Mouse (Mus musculus): ENCODE results near the gene Rbfox2. TPM values are rescaled to one million over a fixed set of nuclear protein-coding genes. Genes with fewer than 3 reads are reported as not detected.

Rbfox2 gene
- polyA plus RNA-seq, 1 experiment: 18.7 TPM

GRCm38 (mm10) chr15:77099756-77100155 is 207.0 kb downstream of the Rbfox2 start:
- Histone ChIP-seq H3K36me3 (ENCODE audit: control insufficient read depth, insufficient read depth, low read length) (no peaks in the 10 kb centered on the region; the same call in 1 of the 2 replicates), H3K4me3 (ENCODE audit: insufficient read depth, low read depth, low read length) (no peak overlapping the region), H3K4me1 (ENCODE audit: control insufficient read depth, insufficient read depth, low read length) (no peaks in the 10 kb centered on the region), H3K27ac (ENCODE audit: insufficient read depth, low read depth, low read length) (no peak overlapping the region), H3K27me3 (replicated peaks; ENCODE audit: control insufficient read depth, insufficient read depth, low read length) (no peaks in the 10 kb centered on the region)
- TF ChIP-seq POLR2A (IDR thresholded peaks at IDR 0.05; ENCODE audit: low read depth, low read length): no peak
- no peak for TF ChIP-seq CTCF (conservative IDR thresholded peaks at IDR 0.05; ENCODE audit: insufficient read depth, insufficient read length, low read depth, low read length)
- DNase-seq: no peak
- 70% methylated on average over 3 of the region's 3 CpGs for WGBS

GRCm38 (mm10) chr15:77097358-77097757 is 209.4 kb downstream of the Rbfox2 start:
- Histone ChIP-seq H3K36me3 (ENCODE audit: control insufficient read depth, insufficient read depth, low read length) (no peaks in the 10 kb centered on the region; the same call in 1 of the 2 replicates), H3K4me3 (ENCODE audit: insufficient read depth, low read depth, low read length) (no peak overlapping the region), H3K27me3 (replicated peaks; ENCODE audit: control insufficient read depth, insufficient read depth, low read length) (no peaks in the 10 kb centered on the region), H3K27ac (ENCODE audit: insufficient read depth, low read depth, low read length) (no peak overlapping the region), H3K4me1 (ENCODE audit: control insufficient read depth, insufficient read depth, low read length) (no peaks in the 10 kb centered on the region)
- DNase-seq: no peak
- 92% methylated on average over 6 of the region's 6 CpGs for WGBS
- TF ChIP-seq POLR2A (IDR thresholded peaks at IDR 0.05; ENCODE audit: low read depth, low read length): no peak
- TF ChIP-seq CTCF (conservative IDR thresholded peaks at IDR 0.05; ENCODE audit: insufficient read depth, insufficient read length, low read depth, low read length): no peak

GRCm38 (mm10) chr15:77095216-77095615 is 211.6 kb downstream of the Rbfox2 start:
- Histone ChIP-seq H3K4me3 (ENCODE audit: insufficient read depth, low read depth, low read length) (no peak overlapping the region), H3K4me1 (ENCODE audit: control insufficient read depth, insufficient read depth, low read length) (no peaks in the 10 kb centered on the region), H3K27me3 (replicated peaks; ENCODE audit: control insufficient read depth, insufficient read depth, low read length) (no peaks in the 10 kb centered on the region), H3K36me3 (ENCODE audit: control insufficient read depth, insufficient read depth, low read length) (no peaks in the 10 kb centered on the region), H3K27ac (ENCODE audit: insufficient read depth, low read depth, low read length) (no peak overlapping the region)
- 96% methylated on average over 1 of the region's 1 CpGs for WGBS
- no peak for TF ChIP-seq POLR2A (IDR thresholded peaks at IDR 0.05; ENCODE audit: low read depth, low read length)
- TF ChIP-seq CTCF (conservative IDR thresholded peaks at IDR 0.05; ENCODE audit: insufficient read depth, insufficient read length, low read depth, low read length): no peak
- no peak for DNase-seq

- no peak for TF ChIP-seq POLR2A (IDR thresholded peaks at IDR 0.05; ENCODE audit: low read depth, low read length)
- no peak for TF ChIP-seq CTCF (conservative IDR thresholded peaks at IDR 0.05; ENCODE audit: insufficient read depth, insufficient read length, low read depth, low read length)
- Histone ChIP-seq H3K36me3 (ENCODE audit: control insufficient read depth, insufficient read depth, low read length) (no peaks in the 10 kb centered on the region), H3K27me3 (replicated peaks; ENCODE audit: control insufficient read depth, insufficient read depth, low read length) (no peaks in the 10 kb centered on the region), H3K27ac (ENCODE audit: insufficient read depth, low read depth, low read length) (no peak overlapping the region), H3K4me3 (ENCODE audit: insufficient read depth, low read depth, low read length) (no peak overlapping the region), H3K4me1 (ENCODE audit: control insufficient read depth, insufficient read depth, low read length) (no peaks in the 10 kb centered on the region)
- no peak for DNase-seq
- 95% methylated on average over 13 of the region's 13 CpGs for WGBS
Observed at GRCm38 (mm10) chr15:77094431-77094830, 212.4 kb downstream of the Rbfox2 start.

- no peak overlapping the region for H3K27ac ChIP-seq (ENCODE audit: insufficient read depth, low read depth, low read length)
- no peak overlapping the region for H3K4me3 ChIP-seq (ENCODE audit: insufficient read depth, low read depth, low read length)
- DNase-seq: no peak
- TF ChIP-seq POLR2A (IDR thresholded peaks at IDR 0.05; ENCODE audit: low read depth, low read length) (no peak), CTCF (conservative IDR thresholded peaks at IDR 0.05; ENCODE audit: insufficient read depth, insufficient read length, low read depth, low read length) (no peak)
- H3K27me3 ChIP-seq (replicated peaks; ENCODE audit: control insufficient read depth, insufficient read depth, low read length): no peaks in the 10 kb centered on the region
- no peaks in the 10 kb centered on the region for H3K36me3 ChIP-seq (ENCODE audit: control insufficient read depth, insufficient read depth, low read length)
- WGBS: 89% methylated on average over 4 of the region's 4 CpGs
- no peaks in the 10 kb centered on the region for H3K4me1 ChIP-seq (ENCODE audit: control insufficient read depth, insufficient read depth, low read length)
Observed at GRCm38 (mm10) chr15:77091394-77091793, 215.4 kb downstream of the Rbfox2 start.

DNA sequence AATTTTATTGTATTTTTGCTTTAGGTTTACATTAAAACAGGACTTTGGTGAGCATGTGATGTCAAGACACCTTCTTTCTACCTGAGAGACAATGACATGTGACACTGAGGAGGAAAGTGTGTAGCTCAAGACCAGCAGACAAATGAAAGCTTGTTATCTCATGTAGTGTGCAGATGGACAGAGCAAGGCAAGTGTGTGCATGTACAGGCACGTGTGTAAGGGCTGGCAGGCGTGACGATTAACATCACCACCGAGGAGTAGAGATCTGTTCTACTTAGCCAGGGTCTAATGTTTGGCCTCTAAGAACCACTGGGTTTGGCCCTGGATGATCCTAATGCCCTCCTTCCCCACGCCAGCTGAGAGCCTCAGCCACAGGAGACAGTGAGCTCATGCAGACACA is 216.3 kb downstream of the Rbfox2 start:
- H3K27ac ChIP-seq (ENCODE audit: insufficient read depth, low read depth, low read length): no peak overlapping the region
- WGBS: 87% methylated on average over 5 of the region's 5 CpGs
- no peaks in the 10 kb centered on the region for H3K4me1 ChIP-seq (ENCODE audit: control insufficient read depth, insufficient read depth, low read length)
- no peak overlapping the region for H3K4me3 ChIP-seq (ENCODE audit: insufficient read depth, low read depth, low read length)
- no peak for DNase-seq
- no peaks in the 10 kb centered on the region for H3K27me3 ChIP-seq (replicated peaks; ENCODE audit: control insufficient read depth, insufficient read depth, low read length)
- TF ChIP-seq POLR2A (IDR thresholded peaks at IDR 0.05; ENCODE audit: low read depth, low read length): no peak
- TF ChIP-seq CTCF (conservative IDR thresholded peaks at IDR 0.05; ENCODE audit: insufficient read depth, insufficient read length, low read depth, low read length): no peak
- no peaks in the 10 kb centered on the region for H3K36me3 ChIP-seq (ENCODE audit: control insufficient read depth, insufficient read depth, low read length)

- Histone ChIP-seq H3K27ac (ENCODE audit: insufficient read depth, low read depth, low read length) (no peak overlapping the region), H3K36me3 (ENCODE audit: control insufficient read depth, insufficient read depth, low read length) (no peaks in the 10 kb centered on the region), H3K4me3 (ENCODE audit: insufficient read depth, low read depth, low read length) (no peak overlapping the region), H3K27me3 (replicated peaks; ENCODE audit: control insufficient read depth, insufficient read depth, low read length) (no peaks in the 10 kb centered on the region), H3K4me1 (ENCODE audit: control insufficient read depth, insufficient read depth, low read length) (no peaks in the 10 kb centered on the region)
- no peak for TF ChIP-seq POLR2A (IDR thresholded peaks at IDR 0.05; ENCODE audit: low read depth, low read length)
- TF ChIP-seq CTCF (conservative IDR thresholded peaks at IDR 0.05; ENCODE audit: insufficient read depth, insufficient read length, low read depth, low read length): no peak
- WGBS: 48% methylated on average over 11 of the region's 11 CpGs
- DNase-seq: peak; percentile 30
Observed at GRCm38 (mm10) chr15:77089249-77089648, 217.6 kb downstream of the Rbfox2 start.
